Mouse (Mus musculus) liver, embryonic 12.5 days (tissue): ENCODE measurements around the gene Trim40. TPM values are rescaled to one million over a fixed set of nuclear protein-coding genes. Genes with fewer than 3 reads are reported as not detected.

Experiments used
- ATAC-seq: fragments of 200-750 bp; cut with Nextera tagmentation; 2 replicates; pipeline ENCODE4 v1.8.0; 2017; ENCODE audit warnings: moderate number of reproducible peaks, mild to moderate bottlenecking, moderate library complexity
- H3K27ac ChIP-seq: fragments of 300-500 bp; sonication (generic); 2 replicates; pipeline ENCODE4 v1.5.1; 2016; ENCODE audit warnings: mild to moderate bottlenecking
- H3K27me3 ChIP-seq: fragments of 300-500 bp; sonication (generic); replicated peaks from 2 replicates; pipeline ENCODE4 v1.6.1; 2016; ENCODE audit warnings: mild to moderate bottlenecking, moderate library complexity
- H3K36me3 ChIP-seq: fragments of 300-500 bp; sonication (generic); 2 replicates; pipeline ENCODE4 v1.6.1; 2016; ENCODE audit warnings: mild to moderate bottlenecking, moderate library complexity
- H3K4me1 ChIP-seq: fragments of 300-500 bp; sonication (generic); 2 replicates; pipeline ENCODE4 v1.6.1; 2016
- H3K4me2 ChIP-seq: fragments of 300-500 bp; sonication (generic); 2 replicates; pipeline ENCODE4 v1.6.1; 2016; ENCODE audit warnings: mild to moderate bottlenecking, moderate library complexity
- H3K4me3 ChIP-seq: fragments of 300-500 bp; sonication (generic); 2 replicates; pipeline ENCODE4 v1.5.1; 2016; ENCODE audit warnings: mild to moderate bottlenecking, moderate library complexity
- H3K9ac ChIP-seq: fragments of 300-500 bp; sonication (generic); 2 replicates; pipeline ENCODE4 v1.6.1; 2016; ENCODE audit warnings: mild to moderate bottlenecking, moderate library complexity
- H3K9me3 ChIP-seq: fragments of 300-500 bp; sonication (generic); replicated peaks from 2 replicates; pipeline ENCODE4 v1.6.1; 2016; ENCODE audit warnings: mild to moderate bottlenecking, moderate library complexity
- WGBS: fragments of 180-500 bp; shearing (Covaris S2); methylation state at CpG from one replicate; pipeline ENCODE4 v1.1.7; 2016; ENCODE audit not compliant: insufficient replicate concordance; 5-methylcytosine and 5-hydroxymethylcytosine counted together
- polyA plus RNA-seq: library from polyadenylated mRNA; unstranded; fragments of >200 nt; fragmentation: Nextera tagmentation; extraction: Ambion mirVana; gene quantifications from 2 replicates; pipeline ENCODE4 v1.2.1, GENCODE M21; 2016

The Trim40 gene
- polyA plus RNA-seq, result not detected in 2 replicates

GRCm38 (mm10) chr17:36890073-36890903 is at the start of gene Trim40:
TSS of gene Trim40 (minus strand) at chr17:36890123.
- H3K27me3 ChIP-seq, result peaks cover 53% of the 10 kb centered on the region
- no peak within 1 kb of the TSS for H3K4me2 ChIP-seq
- H3K9me3 ChIP-seq, result no peaks in the 10 kb centered on the region
- 80% methylated on average over 5 of the region's 5 CpGs for WGBS
- H3K36me3 ChIP-seq, result no peaks in the 10 kb centered on the region
- H3K4me1 ChIP-seq, result peaks cover 8% of the 10 kb centered on the region; the same call in 1 of the 2 replicates
- H3K27ac ChIP-seq, result no peak within 1 kb of the TSS
- no peak within 1 kb of the TSS for H3K4me3 ChIP-seq
- H3K9ac ChIP-seq, result no peak within 1 kb of the TSS
- ATAC-seq, result no peak

GRCm38 (mm10) chr17:36938056-36938455 is 48.1 kb upstream of the Trim40 start:
- 46% methylated on average over 2 of the region's 2 CpGs for WGBS
- no peak for ATAC-seq
- no peak overlapping the region for H3K4me2 ChIP-seq
- H3K9ac ChIP-seq, result no peak overlapping the region
- no peaks in the 10 kb centered on the region for H3K4me1 ChIP-seq
- no peak overlapping the region for H3K27ac ChIP-seq
- H3K4me3 ChIP-seq, result no peak overlapping the region
- peaks cover 45% of the 10 kb centered on the region for H3K27me3 ChIP-seq
- no peaks in the 10 kb centered on the region for H3K9me3 ChIP-seq
- H3K36me3 ChIP-seq, result no peaks in the 10 kb centered on the region

GRCm38 (mm10) chr17:36931806-36932205 is 41.9 kb upstream of the Trim40 start:
- H3K36me3 ChIP-seq, result no peaks in the 10 kb centered on the region
- 39% methylated on average over 2 of the region's 2 CpGs for WGBS
- H3K9me3 ChIP-seq, result no peaks in the 10 kb centered on the region
- peaks cover 22% of the 10 kb centered on the region; the same call in 1 of the 2 replicates for H3K27me3 ChIP-seq
- no peak overlapping the region for H3K4me3 ChIP-seq
- H3K4me2 ChIP-seq, result no peak overlapping the region
- no peak overlapping the region for H3K27ac ChIP-seq
- no peak overlapping the region for H3K9ac ChIP-seq
- H3K4me1 ChIP-seq, result no peaks in the 10 kb centered on the region
- no peak for ATAC-seq

- Histone ChIP-seq H3K4me3 (no peak overlapping the region), H3K27ac (no peak overlapping the region), H3K9me3 (no peaks in the 10 kb centered on the region), H3K36me3 (no peaks in the 10 kb centered on the region), H3K4me1 (no peaks in the 10 kb centered on the region), H3K27me3 (peaks cover 18% of the 10 kb centered on the region; the same call in 1 of the 2 replicates), H3K4me2 (no peak overlapping the region), H3K9ac (no peak overlapping the region)
- WGBS, result 64% methylated on average over 4 of the region's 4 CpGs
- ATAC-seq, result no peak
Observed at GRCm38 (mm10) chr17:36931130-36931529, 41.2 kb upstream of the Trim40 start.

GRCm38 (mm10) chr17:36930233-36930632 is 40.3 kb upstream of the Trim40 start:
- no peak for ATAC-seq
- Histone ChIP-seq H3K4me3 (no peak overlapping the region), H3K4me1 (no peaks in the 10 kb centered on the region), H3K9ac (no peak overlapping the region), H3K36me3 (no peaks in the 10 kb centered on the region), H3K27ac (no peak overlapping the region), H3K27me3 (0 out of 2 replicates have a peak, but pooled peaks cover 14% of the 10 kb centered on the region), H3K4me2 (no peak overlapping the region), H3K9me3 (no peaks in the 10 kb centered on the region)
- 46% methylated on average over 6 of the region's 6 CpGs for WGBS

- 0 out of 2 replicates have a peak, but pooled peaks cover 14% of the 10 kb centered on the region for H3K27me3 ChIP-seq
- H3K4me2 ChIP-seq, result no peak overlapping the region
- no peaks in the 10 kb centered on the region for H3K36me3 ChIP-seq
- no peak overlapping the region for H3K4me3 ChIP-seq
- no peaks in the 10 kb centered on the region for H3K9me3 ChIP-seq
- no peaks in the 10 kb centered on the region for H3K4me1 ChIP-seq
- no peak for ATAC-seq
- no peak overlapping the region for H3K9ac ChIP-seq
- 59% methylated on average over 12 of the region's 12 CpGs for WGBS
- H3K27ac ChIP-seq, result no peak overlapping the region
Observed at GRCm38 (mm10) chr17:36929236-36929932, 39.5 kb upstream of the Trim40 start.

- no peak overlapping the region for H3K4me3 ChIP-seq
- no peaks in the 10 kb centered on the region for H3K4me1 ChIP-seq
- H3K4me2 ChIP-seq, result no peak overlapping the region
- no peak for ATAC-seq
- H3K27me3 ChIP-seq, result 0 out of 2 replicates have a peak, but pooled peaks cover 10% of the 10 kb centered on the region
- no peak overlapping the region for H3K27ac ChIP-seq
- no peaks in the 10 kb centered on the region for H3K9me3 ChIP-seq
- no peaks in the 10 kb centered on the region for H3K36me3 ChIP-seq
- no peak overlapping the region for H3K9ac ChIP-seq
- 46% methylated on average over 10 of the region's 10 CpGs for WGBS
Observed at GRCm38 (mm10) chr17:36927496-36928120, 37.7 kb upstream of the Trim40 start.

- Histone ChIP-seq H3K4me3 (no peak overlapping the region), H3K4me1 (no peaks in the 10 kb centered on the region), H3K36me3 (no peaks in the 10 kb centered on the region), H3K9me3 (no peaks in the 10 kb centered on the region), H3K9ac (no peak overlapping the region), H3K27ac (no peak overlapping the region), H3K4me2 (no peak overlapping the region), H3K27me3 (peaks cover 10% of the 10 kb centered on the region; the same call in 1 of the 2 replicates)
- no peak for ATAC-seq
- 53% methylated on average over 4 of the region's 4 CpGs for WGBS
Observed at GRCm38 (mm10) chr17:36923491-36923890, 33.6 kb upstream of the Trim40 start.

GRCm38 (mm10) chr17:36922715-36923114 is 32.8 kb upstream of the Trim40 start:
- Histone ChIP-seq H3K27me3 (peaks cover 10% of the 10 kb centered on the region; the same call in 1 of the 2 replicates), H3K27ac (no peak overlapping the region), H3K4me1 (no peaks in the 10 kb centered on the region), H3K4me2 (no peak overlapping the region), H3K4me3 (no peak overlapping the region), H3K9me3 (no peaks in the 10 kb centered on the region), H3K9ac (no peak overlapping the region), H3K36me3 (no peaks in the 10 kb centered on the region)
- WGBS, result 59% methylated on average over 4 of the region's 4 CpGs
- no peak for ATAC-seq

- H3K4me3 ChIP-seq, result no peak overlapping the region
- H3K9ac ChIP-seq, result no peak overlapping the region
- no peak overlapping the region for H3K4me2 ChIP-seq
- H3K4me1 ChIP-seq, result no peaks in the 10 kb centered on the region
- no peak overlapping the region for H3K27ac ChIP-seq
- ATAC-seq, result no peak
- H3K9me3 ChIP-seq, result no peaks in the 10 kb centered on the region
- 43% methylated on average over 15 of the region's 15 CpGs for WGBS
- peaks cover 17% of the 10 kb centered on the region; the same call in 1 of the 2 replicates for H3K27me3 ChIP-seq
- H3K36me3 ChIP-seq, result no peaks in the 10 kb centered on the region
Observed at GRCm38 (mm10) chr17:36920239-36920638, 30.3 kb upstream of the Trim40 start.

- Histone ChIP-seq H3K4me2 (no peak overlapping the region), H3K4me3 (no peak overlapping the region), H3K27me3 (peaks cover 20% of the 10 kb centered on the region), H3K9ac (no peak overlapping the region), H3K27ac (no peak overlapping the region), H3K4me1 (no peaks in the 10 kb centered on the region), H3K9me3 (no peaks in the 10 kb centered on the region), H3K36me3 (no peaks in the 10 kb centered on the region)
- 9% methylated on average over 9 of the region's 9 CpGs for WGBS
- ATAC-seq, result no peak
Observed at GRCm38 (mm10) chr17:36915076-36915475, 25.2 kb upstream of the Trim40 start.

- H3K27ac ChIP-seq, result no peak overlapping the region
- H3K4me2 ChIP-seq, result no peak overlapping the region
- H3K4me3 ChIP-seq, result no peak overlapping the region
- ATAC-seq, result no peak
- H3K4me1 ChIP-seq, result no peaks in the 10 kb centered on the region
- no peaks in the 10 kb centered on the region for H3K9me3 ChIP-seq
- H3K9ac ChIP-seq, result no peak overlapping the region
- H3K27me3 ChIP-seq, result peaks cover 25% of the 10 kb centered on the region
- 13% methylated on average over 2 of the region's 2 CpGs for WGBS
- H3K36me3 ChIP-seq, result no peaks in the 10 kb centered on the region
Observed at GRCm38 (mm10) chr17:36914108-36914507, 24.2 kb upstream of the Trim40 start.
